Mouse (Mus musculus): Measurements from ENCODE around the gene Vmn1r235. TPM values are rescaled to one million over a fixed set of nuclear protein-coding genes. Genes with fewer than 3 reads are reported as not detected.

The Vmn1r235 gene
- polyA plus RNA-seq, 1 experiment = not detected

DNA sequence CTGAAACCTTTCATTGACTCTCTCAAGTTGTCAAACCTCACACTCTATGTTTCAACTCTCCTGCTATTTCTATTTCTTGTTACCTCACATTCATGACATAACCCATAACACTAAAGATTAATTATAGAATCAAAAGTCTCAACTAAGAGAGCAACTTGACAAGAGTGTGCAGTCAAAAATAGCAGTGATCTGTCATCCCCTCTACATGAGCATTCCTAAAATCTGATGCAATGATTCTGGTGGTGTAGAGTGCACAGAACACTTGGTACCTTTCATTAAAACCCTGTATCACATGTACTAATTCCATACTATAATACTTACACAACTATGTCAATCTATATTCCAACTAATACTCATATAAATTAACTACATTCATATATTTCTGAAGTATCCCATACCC is 33.5 kb downstream of the Vmn1r235 start:
- no peak for DNase-seq (ENCODE audit: low read depth in 1 of 2, low spot score in 2 of 2)
- Histone ChIP-seq H3K27ac (ENCODE audit: insufficient read depth, low read length) (no peak overlapping the region), H3K27me3 (ENCODE audit: control insufficient read depth, insufficient read depth, low read length) (no peaks in the 10 kb centered on the region; the same call in 1 of the 2 replicates), H3K4me3 (ENCODE audit: extremely low read depth, insufficient read depth, insufficient read length) (no peak overlapping the region), H3K4me1 (ENCODE audit: control insufficient read depth, insufficient read depth, insufficient read length) (no peaks in the 10 kb centered on the region), H3K36me3 (ENCODE audit: control insufficient read depth, insufficient read depth, low read length) (no peaks in the 10 kb centered on the region)
- no peak for TF ChIP-seq POLR2A (IDR thresholded peaks at IDR 0.05; ENCODE audit: low read depth, low read length)
- TF ChIP-seq CTCF (IDR thresholded peaks at IDR 0.05; ENCODE audit: extremely low read depth, insufficient read depth, insufficient read length, insufficient replicate concordance) = no peak

DNA sequence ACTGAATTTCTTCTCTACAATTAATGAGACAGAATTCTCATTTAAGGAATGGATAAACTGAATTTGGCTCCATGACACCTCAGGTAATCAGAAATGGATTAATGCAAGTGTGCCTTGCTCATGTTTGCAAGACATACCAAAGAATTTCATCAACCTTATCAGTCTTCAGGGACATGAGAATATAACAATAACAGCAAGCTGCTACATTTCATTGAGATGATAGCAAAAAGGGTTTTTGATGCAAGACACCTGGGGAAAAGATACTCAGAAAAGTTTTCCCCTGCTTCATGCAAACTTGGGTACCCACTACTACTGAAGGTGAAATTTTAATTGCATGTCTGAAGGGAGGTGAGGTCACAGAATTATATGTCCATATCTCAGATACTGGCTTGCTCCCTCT is 55.4 kb downstream of the Vmn1r235 start, which contains the start of gene Vmn1r237:
TSS of gene Vmn1r237 (plus strand) at position 301 of the 400 bp plus-strand sequence.
- Histone ChIP-seq H3K4me3 (ENCODE audit: extremely low read depth, insufficient read depth, insufficient read length) (no peak within 1 kb of the TSS), H3K27me3 (ENCODE audit: control insufficient read depth, insufficient read depth, low read length) (no peaks in the 10 kb centered on the region), H3K4me1 (ENCODE audit: control insufficient read depth, insufficient read depth, insufficient read length) (no peaks in the 10 kb centered on the region), H3K27ac (ENCODE audit: insufficient read depth, low read length) (no peak within 1 kb of the TSS), H3K36me3 (ENCODE audit: control insufficient read depth, insufficient read depth, low read length) (no peaks in the 10 kb centered on the region)
- DNase-seq (ENCODE audit: low read depth in 1 of 2, low spot score in 2 of 2) = no peak
- no peak for TF ChIP-seq POLR2A (IDR thresholded peaks at IDR 0.05; ENCODE audit: low read depth, low read length)
- no peak for TF ChIP-seq CTCF (IDR thresholded peaks at IDR 0.05; ENCODE audit: extremely low read depth, insufficient read depth, insufficient read length, insufficient replicate concordance)

Other genes starting within 250 kb of the Vmn1r235 start
- 1.1 and 1.5 TPM in 2 replicates for gene Zfp160, start 247.5 kb upstream of the Vmn1r235 start, polyA plus RNA-seq (2012; rRNA removed)
- not detected in 2 replicates for gene Vmn1r234, start 30.3 kb upstream of the Vmn1r235 start, polyA plus RNA-seq (2012; rRNA removed)
- not detected in 2 replicates for gene Vmn1r236, start 26.5 kb downstream of the Vmn1r235 start, polyA plus RNA-seq (2012; rRNA removed)
- gene Vmn1r237, start 55.5 kb downstream of the Vmn1r235 start, polyA plus RNA-seq (2012; rRNA removed) = not detected in 2 replicates
- 0.26 and 0.30 TPM in 2 replicates for gene Zfp677, start 127.3 kb downstream of the Vmn1r235 start, polyA plus RNA-seq (2012; rRNA removed)
- 0.34 and 0.38 TPM in 2 replicates for gene Zfp54, start 166.8 kb downstream of the Vmn1r235 start, polyA plus RNA-seq (2012; rRNA removed)
- gene Zfp51, start 194.0 kb downstream of the Vmn1r235 start, polyA plus RNA-seq (2012; rRNA removed) = 0.56 and 0.63 TPM in 2 replicates
- 2.2 TPM in 2 replicates for gene Zfp53, start 232.6 kb downstream of the Vmn1r235 start, polyA plus RNA-seq (2012; rRNA removed)

Data from spleen, adult 2 months (tissue).